Mouse (Mus musculus) spleen, postnatal 4 days (tissue): ENCODE results near the gene Morn1.
"Not testable (repeated sequence)": the region's sequence is repeated elsewhere in the genome, so short reads cannot be mapped to it uniquely, and the experiment has no call there.

Source experiments
- DNase-seq, 2 experiments: peaks; one replicate each; pipeline ENCODE4 v3.0.0; 2022; ENCODE audit warnings: low spot score in 2 of 2

Morn1 gene

GRCm38 (mm10) chr4:155078808-155079207 lies 7.6 kb upstream of the Morn1 start:
- DNase-seq = not testable (repeated sequence)

- DNase-seq = no peak
Measured at GRCm38 (mm10) chr4:155079666-155080065, 6.7 kb upstream of the Morn1 start.

- DNase-seq = no peak
Measured at GRCm38 (mm10) chr4:155083553-155083952, 2.8 kb upstream of the Morn1 start.

GRCm38 (mm10) chr4:155084351-155084750 lies 2.0 kb upstream of the Morn1 start:
- DNase-seq = no peak

GRCm38 (mm10) chr4:155085206-155086107 lies 920 bp upstream of the Morn1 start:
- no peak for DNase-seq

- no peak for DNase-seq
Measured at GRCm38 (mm10) chr4:155089241-155089640, 2.9 kb downstream of the Morn1 start.

GRCm38 (mm10) chr4:155090147-155090546 lies 3.8 kb downstream of the Morn1 start:
- no peak for DNase-seq

GRCm38 (mm10) chr4:155090688-155091449 lies 4.5 kb downstream of the Morn1 start:
- DNase-seq = no peak

GRCm38 (mm10) chr4:155092718-155093430 lies 6.5 kb downstream of the Morn1 start:
- no peak for DNase-seq

GRCm38 (mm10) chr4:155093431-155094149 lies 7.2 kb downstream of the Morn1 start:
- DNase-seq = no peak

- peak; percentile 54 to 84 for DNase-seq
Measured at GRCm38 (mm10) chr4:155094565-155094964, 8.2 kb downstream of the Morn1 start.

- DNase-seq = peak; percentile 75 to 91
Measured at GRCm38 (mm10) chr4:155095238-155095900, 9.0 kb downstream of the Morn1 start.

GRCm38 (mm10) chr4:155095967-155096366 lies 9.6 kb downstream of the Morn1 start:
- no peak for DNase-seq

- DNase-seq = no peak
Measured at GRCm38 (mm10) chr4:155097452-155097851, 11.1 kb downstream of the Morn1 start.

GRCm38 (mm10) chr4:155098572-155098971 lies 12.2 kb downstream of the Morn1 start:
- no peak for DNase-seq

- DNase-seq = no peak
Measured at GRCm38 (mm10) chr4:155107886-155108285, 21.5 kb downstream of the Morn1 start.

GRCm38 (mm10) chr4:155109471-155109870 lies 23.1 kb downstream of the Morn1 start:
- DNase-seq = no peak

- no peak for DNase-seq
Measured at GRCm38 (mm10) chr4:155113766-155114410, 27.5 kb downstream of the Morn1 start.

- no peak for DNase-seq
Measured at GRCm38 (mm10) chr4:155116607-155117006, 30.2 kb downstream of the Morn1 start.

GRCm38 (mm10) chr4:155117396-155117978 lies 31.1 kb downstream of the Morn1 start:
- DNase-seq = peak in 1 of 2 experiments; percentile 37
